Mouse (Mus musculus) testis, adult 2 months (tissue): Measurements from ENCODE around the gene Vmn1r213.

Experiments used
- CTCF ChIP-seq: fragments of 200-500 bp; IDR thresholded peaks from 2 replicates; pipeline ENCODE4 v1.5.1; 2012; ENCODE audit warnings: low read depth, mild to moderate bottlenecking, inconsistent platforms, low read length, moderate library complexity; ENCODE audit not compliant: control insufficient read depth, insufficient read depth, insufficient replicate concordance
- POLR2A ChIP-seq: fragments of 200-500 bp; IDR thresholded peaks from 2 replicates; pipeline ENCODE4 v1.6.1; 2012; ENCODE audit warnings: low read depth, mild to moderate bottlenecking, inconsistent platforms, low read length, moderate library complexity; ENCODE audit not compliant: control insufficient read depth

DNA sequence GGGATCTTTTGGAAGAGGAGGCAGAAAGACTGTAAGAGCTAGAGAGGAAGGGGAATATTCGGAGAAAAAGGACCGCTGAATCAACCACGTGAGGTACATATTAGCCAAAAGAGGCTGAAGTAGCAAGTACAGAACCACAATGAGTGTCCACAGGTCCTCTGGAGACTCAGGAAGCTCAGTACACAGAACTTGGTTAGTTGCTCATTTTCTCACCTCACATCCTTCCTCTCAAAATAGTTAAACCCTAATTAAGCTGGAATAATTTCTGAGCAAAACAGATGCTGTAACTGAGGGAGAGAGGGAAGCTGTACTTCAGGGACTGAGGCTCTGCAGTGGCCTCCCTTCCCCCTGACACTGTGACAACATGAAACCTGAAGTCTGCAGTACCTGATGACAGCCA is 22.7 kb downstream of the Vmn1r213 start, which contains the start of gene Vmn1r214:
- no peak for TF ChIP-seq CTCF
- no peak for TF ChIP-seq POLR2A
